Comparison of ENCODE assay signal across 13 mouse cellular contexts in the genomic region with DNA sequence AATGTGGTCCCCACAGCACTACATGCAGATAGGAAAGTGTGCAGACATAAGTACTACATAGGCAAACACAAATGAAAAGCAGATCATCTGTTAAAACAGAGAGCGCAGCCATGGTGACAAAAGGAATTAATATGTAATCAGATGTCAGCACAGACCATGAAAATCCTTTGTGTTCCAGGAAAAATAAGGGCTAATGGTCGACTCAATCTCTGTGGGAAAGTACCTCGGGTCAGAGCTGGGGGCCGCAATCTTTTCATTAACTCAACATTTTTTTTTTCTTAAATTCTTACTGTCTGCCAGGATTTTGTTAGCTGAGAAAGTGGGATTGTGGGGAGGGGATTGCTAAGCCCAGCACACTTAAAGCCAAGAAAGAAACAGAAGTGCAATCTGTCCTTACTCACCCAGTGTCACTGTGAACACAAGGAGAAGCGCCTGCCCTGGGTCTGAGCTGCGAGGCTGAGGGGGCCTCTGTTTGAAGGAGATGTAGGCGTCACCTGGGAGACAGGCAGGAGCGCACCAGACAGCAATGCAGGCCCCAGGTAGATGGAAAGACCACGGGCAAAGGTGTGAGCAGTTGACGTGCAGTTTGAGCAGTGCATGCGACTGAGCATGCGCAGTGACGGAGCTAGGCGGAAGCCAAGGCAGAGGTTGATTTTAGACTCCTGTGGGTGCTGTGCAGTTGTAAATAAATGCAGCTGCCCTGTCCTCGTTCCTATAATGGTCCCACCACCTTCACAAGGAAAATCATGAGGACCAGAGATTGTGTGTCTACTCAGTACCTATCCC.
DNase-seq lines count a peak whose midpoint lies in the region; ATAC-seq and TF ChIP-seq lines count a peak whose summit lies in the region.
"Had no signal": no experiment of that assay in that cellular context is flagged by ENCODE, and none has a peak within 500 bp of the region (broad histone marks: within the 10 kb centered on the region; RNA-seq: fewer than 3 reads in every experiment).

No protein-coding gene starts in this region.

- no peak overlapping the region for H3K9ac ChIP-seq in kidney, postnatal 0 days (ENCODE audit: low read depth, low read length)
- no peak overlapping the region for H3K9ac ChIP-seq in kidney, embryonic 16.5 days (replicated peaks; ENCODE audit: low read length)
- H3K9ac ChIP-seq in hindbrain, embryonic 14.5 days = no peak overlapping the region; the same call in 1 of the 2 replicates
- H3K9ac ChIP-seq in neural tube, embryonic 14.5 days (replicated peaks; ENCODE audit: low read depth, low read length) = no peak overlapping the region

- no peak overlapping the region for H3K4me2 ChIP-seq in kidney, postnatal 0 days (ENCODE audit: low read length)
- H3K4me2 ChIP-seq in kidney, embryonic 16.5 days (replicated peaks; ENCODE audit: low read depth, low read length) = no peak overlapping the region
- H3K4me2 ChIP-seq in hindbrain, embryonic 14.5 days (replicated peaks) = no peak overlapping the region
- no peak overlapping the region for H3K4me2 ChIP-seq in neural tube, embryonic 14.5 days (ENCODE audit: low read depth, low read length)

- peak; percentile 44 for DNase-seq in kidney, postnatal 0 days (ENCODE audit: low spot score)
- no peak for DNase-seq in forebrain, embryonic 10.5 days (ENCODE audit: extremely low spot score, low spot score)
- DNase-seq in hindbrain, embryonic 14.5 days (ENCODE audit: low spot score) = no peak
- no peak for DNase-seq in adrenal gland, postnatal 4 days (ENCODE audit: low spot score in 2 of 2)
- no peak for DNase-seq in left cerebral cortex, postnatal 14 days (ENCODE audit: low spot score in 2 of 2)
- no peak for DNase-seq in ovary, postnatal 14 days (ENCODE audit: low spot score)
- DNase-seq: adrenal gland, postnatal 14 days; cerebellum, adult 11-12 months; heart, adult 18-20 months; kidney, adult 11 months had no signal

- H3K9me3 ChIP-seq in kidney, postnatal 0 days (replicated peaks; ENCODE audit: low read length) = no peaks in the 10 kb centered on the region
- H3K9me3 ChIP-seq in kidney, embryonic 16.5 days (ENCODE audit: low read length) = no peaks in the 10 kb centered on the region
- no peaks in the 10 kb centered on the region for H3K9me3 ChIP-seq in forebrain, embryonic 10.5 days
- no peaks in the 10 kb centered on the region for H3K9me3 ChIP-seq in hindbrain, embryonic 14.5 days (ENCODE audit: control insufficient read depth, low read length)
- no peaks in the 10 kb centered on the region for H3K9me3 ChIP-seq in neural tube, embryonic 14.5 days (ENCODE audit: control insufficient read depth, low read length)

- H3K27ac ChIP-seq in kidney, postnatal 0 days = peak overlapping the region; percentile 2; the same call in 1 of the 2 replicates
- H3K27ac ChIP-seq in kidney, embryonic 16.5 days (ENCODE audit: low read length) = no peak overlapping the region
- peak overlapping the region; percentile 54 for H3K27ac ChIP-seq in forebrain, embryonic 10.5 days
- H3K27ac ChIP-seq in hindbrain, embryonic 14.5 days = peak overlapping the region; percentile 49; the same call in 1 of the 2 replicates
- peak overlapping the region; percentile 35; the same call in 1 of the 2 replicates for H3K27ac ChIP-seq in neural tube, embryonic 14.5 days (ENCODE audit: low read depth, low read length)

- ATAC-seq in kidney, postnatal 0 days (replicated peaks; ENCODE audit: low FRiP score, low read depth) = no peak
- ATAC-seq in kidney, embryonic 16.5 days (ENCODE audit: low FRiP score, low TSS enrichment) = no peak
- peak; percentile 23; the same call in 1 of the 2 replicates for ATAC-seq in hindbrain, embryonic 14.5 days (ENCODE audit: low FRiP score)
- ATAC-seq in neural tube, embryonic 14.5 days (ENCODE audit: low read depth) = peak; percentile 24; the same call in 1 of the 2 replicates
- ATAC-seq: Patski had no signal

- no peak for TF ChIP-seq CTCF in kidney, postnatal 0 days (IDR thresholded peaks at IDR 0.05; ENCODE audit: low read depth)

- no peaks in the 10 kb centered on the region for H3K4me1 ChIP-seq in kidney, postnatal 0 days (replicated peaks; ENCODE audit: insufficient read depth, low read length)
- peaks cover 12% of the 10 kb centered on the region for H3K4me1 ChIP-seq in kidney, embryonic 16.5 days (ENCODE audit: insufficient read depth, low read length)
- H3K4me1 ChIP-seq in forebrain, embryonic 10.5 days = peaks cover 28% of the 10 kb centered on the region
- H3K4me1 ChIP-seq in hindbrain, embryonic 14.5 days (replicated peaks; ENCODE audit: control insufficient read depth, insufficient read depth, low read length) = peaks cover 29% of the 10 kb centered on the region
- peaks cover 4% of the 10 kb centered on the region; the same call in 1 of the 2 replicates for H3K4me1 ChIP-seq in neural tube, embryonic 14.5 days (ENCODE audit: control insufficient read depth, insufficient read depth, low read length)

- no peaks in the 10 kb centered on the region for H3K27me3 ChIP-seq in kidney, postnatal 0 days (ENCODE audit: insufficient read depth, low read length)
- no peaks in the 10 kb centered on the region for H3K27me3 ChIP-seq in kidney, embryonic 16.5 days (ENCODE audit: insufficient read depth, low read length)
- peaks cover 8% of the 10 kb centered on the region; the same call in 1 of the 2 replicates for H3K27me3 ChIP-seq in forebrain, embryonic 10.5 days (ENCODE audit: poor library complexity, severe bottlenecking)
- H3K27me3 ChIP-seq in hindbrain, embryonic 14.5 days (ENCODE audit: control insufficient read depth, insufficient read depth, low read length) = no peaks in the 10 kb centered on the region
- H3K27me3 ChIP-seq in neural tube, embryonic 14.5 days (ENCODE audit: control insufficient read depth, insufficient read depth, low read length) = no peaks in the 10 kb centered on the region
- H3K27me3 ChIP-seq: Patski had no signal

- WGBS in kidney, postnatal 0 days = 80% methylated on average over 15 of the region's 15 CpGs
- 83% methylated on average over 15 of the region's 15 CpGs for WGBS in kidney, embryonic 16.5 days
- 82% methylated on average over 15 of the region's 15 CpGs for WGBS in forebrain, embryonic 10.5 days
- WGBS in hindbrain, embryonic 14.5 days = 61% methylated on average over 15 of the region's 15 CpGs
- WGBS in neural tube, embryonic 14.5 days = 71% methylated on average over 15 of the region's 15 CpGs

- no peak overlapping the region for H3K4me3 ChIP-seq in kidney, postnatal 0 days (replicated peaks; ENCODE audit: low read depth, low read length)
- no peak overlapping the region for H3K4me3 ChIP-seq in kidney, embryonic 16.5 days (ENCODE audit: low read length)
- H3K4me3 ChIP-seq in forebrain, embryonic 10.5 days = no peak overlapping the region
- no peak overlapping the region for H3K4me3 ChIP-seq in hindbrain, embryonic 14.5 days (replicated peaks; ENCODE audit: low read length)
- H3K4me3 ChIP-seq in neural tube, embryonic 14.5 days (ENCODE audit: low read depth, low read length) = no peak overlapping the region

- H3K36me3 ChIP-seq in kidney, postnatal 0 days (ENCODE audit: insufficient read depth, low read length) = no peaks in the 10 kb centered on the region
- H3K36me3 ChIP-seq in kidney, embryonic 16.5 days (ENCODE audit: insufficient read depth, low read length) = 0 out of 2 replicates have a peak, but pooled peaks cover 13% of the 10 kb centered on the region
- H3K36me3 ChIP-seq in forebrain, embryonic 10.5 days (replicated peaks) = peaks cover 17% of the 10 kb centered on the region
- no peaks in the 10 kb centered on the region for H3K36me3 ChIP-seq in hindbrain, embryonic 14.5 days (replicated peaks; ENCODE audit: control insufficient read depth, insufficient read depth)
- H3K36me3 ChIP-seq in neural tube, embryonic 14.5 days (ENCODE audit: control insufficient read depth, insufficient read depth, low read length) = no peaks in the 10 kb centered on the region

- intact Hi-C loops in left cerebral cortex, postnatal 14 days (cut with DNase I) = no loop called here

Comparison
In these comparisons a context has a peak if more than half of its experiments do, and no peak if none do; other contexts are left out.
1. ATAC-seq: peak in hindbrain, embryonic 14.5 days (single experiment) and neural tube, embryonic 14.5 days (single experiment); none in kidney, postnatal 0 days (single experiment) and kidney, embryonic 16.5 days (single experiment).